Mouse (Mus musculus) C2C12 (cell line): ENCODE data around the gene Camk2n1. TPM values are rescaled to one million over a fixed set of nuclear protein-coding genes. Genes with fewer than 3 reads are reported as not detected.
A peak's percentile ranks its signal among the peaks of the same experiment; 100 is the strongest.

Source experiments
- H3K27me3 ChIP-seq: one replicate; pipeline ENCODE4 v1.6.1; 2011; ENCODE audit not compliant: control insufficient read depth, insufficient read depth, insufficient read length
- H3K36me3 ChIP-seq: one replicate; pipeline ENCODE4 v1.6.1; 2011; ENCODE audit not compliant: control insufficient read depth, insufficient read depth
- H3K4me3 ChIP-seq: one replicate; pipeline ENCODE4 v1.5.1; 2011; ENCODE audit warnings: mild to moderate bottlenecking, control low read depth; ENCODE audit not compliant: poor library complexity, insufficient read depth, severe bottlenecking
- H3K79me2 ChIP-seq: one replicate; pipeline ENCODE4 v1.6.1; 2011; ENCODE audit not compliant: control insufficient read depth, insufficient read depth
- H3K79me3 ChIP-seq: one replicate; pipeline ENCODE4 v1.6.1; 2011; ENCODE audit warnings: low read depth, control low read depth
- H3ac ChIP-seq: one replicate; pipeline ENCODE3; 2011; ENCODE audit warnings: low read depth; ENCODE audit not compliant: control insufficient read depth, insufficient read length
- CEBPB ChIP-seq: IDR thresholded peaks from one replicate; pipeline ENCODE4 v1.6.1; 2011; ENCODE audit warnings: low read depth, mild to moderate bottlenecking, control low read depth, moderate library complexity
- CTCF ChIP-seq: IDR thresholded peaks from one replicate; pipeline ENCODE4 v1.5.1; 2011; ENCODE audit not compliant: control insufficient read depth, insufficient read depth, insufficient read length
- FOSL1 ChIP-seq: IDR thresholded peaks from one replicate; pipeline ENCODE4 v1.8.0; 2011; ENCODE audit warnings: mild to moderate bottlenecking, low read length; ENCODE audit not compliant: poor library complexity, insufficient read depth, severe bottlenecking
- MAX ChIP-seq: IDR thresholded peaks from one replicate; pipeline ENCODE4 v1.6.1; 2011; ENCODE audit warnings: mild to moderate bottlenecking, control low read depth
- MYOD1 ChIP-seq: IDR thresholded peaks from one replicate; pipeline ENCODE4 v1.6.1; 2011; ENCODE audit warnings: low read depth; ENCODE audit not compliant: control insufficient read depth, insufficient read length
- MYOG ChIP-seq: IDR thresholded peaks from one replicate; pipeline ENCODE4 v1.6.1; 2011; ENCODE audit not compliant: control insufficient read depth, insufficient read length; ENCODE audit errors: extremely low read depth
- USF1 ChIP-seq: IDR thresholded peaks from one replicate; pipeline ENCODE4 v1.6.1; 2011; ENCODE audit warnings: low read depth, mild to moderate bottlenecking, control low read depth, moderate library complexity
- polyA plus RNA-seq: library from polyadenylated mRNA; unstranded; fragments of >200 nt; fragmentation: generic; extraction: Trizol; gene quantifications from one replicate; pipeline ENCODE4 v1.2.1, GENCODE M21; 2012; ENCODE audit warnings: missing spikeins

Gene Camk2n1
- polyA plus RNA-seq, 1 experiment: 0.48 TPM

DNA sequence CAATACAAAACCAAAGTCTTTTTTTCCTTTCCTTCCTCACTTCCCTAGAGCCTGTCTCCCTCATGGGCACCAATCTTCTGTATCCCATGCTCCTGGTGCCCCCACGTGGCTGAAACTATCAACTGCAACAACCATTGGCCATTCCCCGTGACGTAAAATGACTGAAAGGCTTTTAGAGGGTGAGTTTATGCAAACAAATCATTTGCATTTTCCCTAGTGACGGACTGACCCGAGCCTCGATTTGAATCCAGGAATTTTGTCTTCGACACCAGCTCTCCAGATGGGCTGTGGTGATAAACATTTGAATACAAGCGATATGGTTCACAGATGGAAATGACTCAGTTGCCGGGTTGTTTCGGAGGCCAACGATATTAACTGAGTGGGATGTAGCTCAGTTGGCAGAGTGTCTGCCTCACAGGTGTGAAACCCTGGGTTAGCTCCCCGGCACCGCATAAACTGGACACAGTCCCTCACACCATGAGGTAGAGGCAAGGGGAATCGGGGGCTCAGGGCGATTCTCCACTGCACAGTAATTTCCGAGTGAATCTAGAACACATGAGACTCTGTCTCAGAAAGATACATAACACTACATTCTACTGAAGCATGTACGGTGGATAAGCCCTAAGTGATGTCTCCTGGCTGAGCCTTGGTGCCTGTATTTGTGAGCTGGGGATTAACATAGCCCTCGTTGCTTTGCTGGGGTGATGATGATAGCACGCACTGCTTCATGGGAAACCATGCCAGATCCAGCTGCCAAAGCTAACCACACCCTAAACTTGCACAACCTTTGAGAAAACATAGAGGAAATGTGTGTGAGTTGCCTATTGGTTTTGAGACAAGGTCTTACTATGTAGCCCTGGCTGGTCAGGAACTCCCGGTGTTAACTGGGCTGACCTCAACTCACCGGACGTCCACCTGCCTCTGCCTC, 27.1 kb upstream of the Camk2n1 start:
- Histone ChIP-seq H3ac (no peak overlapping the region), H3K79me2 (no peaks in the 10 kb centered on the region), H3K36me3 (no peaks in the 10 kb centered on the region), H3K4me3 (no peak overlapping the region), H3K79me3 (no peaks in the 10 kb centered on the region), H3K27me3 (peaks cover 2% of the 10 kb centered on the region)
- TF ChIP-seq CTCF: peak; percentile 10
- no peak for TF ChIP-seq MYOD1

DNA sequence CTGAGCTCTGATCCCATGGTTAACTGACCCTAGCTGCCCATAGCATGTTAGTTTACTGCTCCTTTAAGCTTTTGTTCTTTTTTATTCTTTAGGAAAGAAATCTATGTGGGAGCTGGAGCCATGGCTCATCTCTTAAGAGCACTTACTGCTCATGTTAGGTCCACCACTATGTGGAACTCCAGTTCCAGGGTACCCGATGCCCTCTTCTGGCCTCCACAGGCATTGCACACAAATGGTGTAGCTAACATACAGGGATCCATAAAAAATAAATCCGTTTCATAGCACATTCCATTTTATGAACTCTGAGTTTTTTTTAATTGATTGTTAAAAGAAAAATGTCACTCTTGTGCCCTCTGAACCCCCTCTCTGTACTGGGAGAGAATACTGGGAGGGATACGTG, 24.3 kb upstream of the Camk2n1 start:
- no peak overlapping the region for H3ac ChIP-seq
- H3K36me3 ChIP-seq: no peaks in the 10 kb centered on the region
- no peak overlapping the region for H3K4me3 ChIP-seq
- TF ChIP-seq CEBPB (no peak), FOSL1 (no peak), CTCF (no peak), MYOG (no peak), MYOD1 (no peak), MAX (no peak), USF1 (no peak)
- peaks cover 1% of the 10 kb centered on the region for H3K79me3 ChIP-seq
- no peaks in the 10 kb centered on the region for H3K27me3 ChIP-seq
- H3K79me2 ChIP-seq: peaks cover 4% of the 10 kb centered on the region

DNA sequence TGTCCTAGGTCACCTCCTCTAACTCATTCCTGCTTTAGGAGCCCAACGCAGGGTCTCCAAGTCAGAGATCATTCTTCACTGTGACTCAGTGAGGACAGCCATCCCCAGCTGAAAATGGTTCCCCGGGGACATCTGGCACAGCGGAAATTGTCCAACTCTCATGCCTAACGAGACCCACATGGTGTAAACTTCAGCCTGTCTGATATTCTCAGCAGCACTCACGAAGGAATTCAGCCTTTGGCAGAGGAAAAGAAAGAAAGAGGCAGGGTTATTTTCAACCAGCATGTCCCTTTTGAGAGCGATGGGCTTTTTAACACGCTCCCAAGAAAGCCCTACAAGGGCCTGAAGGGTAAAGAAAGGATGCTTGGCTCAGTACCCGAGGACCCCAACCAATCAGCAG, 22.8 kb upstream of the Camk2n1 start:
- Histone ChIP-seq H3K36me3 (peaks cover 2% of the 10 kb centered on the region), H3K79me3 (peaks cover 12% of the 10 kb centered on the region), H3K27me3 (no peaks in the 10 kb centered on the region), H3K4me3 (no peak overlapping the region), H3ac (no peak overlapping the region), H3K79me2 (peaks cover 19% of the 10 kb centered on the region)
- TF ChIP-seq MYOG: no peak
- TF ChIP-seq MAX: no peak
- TF ChIP-seq CTCF: no peak

DNA sequence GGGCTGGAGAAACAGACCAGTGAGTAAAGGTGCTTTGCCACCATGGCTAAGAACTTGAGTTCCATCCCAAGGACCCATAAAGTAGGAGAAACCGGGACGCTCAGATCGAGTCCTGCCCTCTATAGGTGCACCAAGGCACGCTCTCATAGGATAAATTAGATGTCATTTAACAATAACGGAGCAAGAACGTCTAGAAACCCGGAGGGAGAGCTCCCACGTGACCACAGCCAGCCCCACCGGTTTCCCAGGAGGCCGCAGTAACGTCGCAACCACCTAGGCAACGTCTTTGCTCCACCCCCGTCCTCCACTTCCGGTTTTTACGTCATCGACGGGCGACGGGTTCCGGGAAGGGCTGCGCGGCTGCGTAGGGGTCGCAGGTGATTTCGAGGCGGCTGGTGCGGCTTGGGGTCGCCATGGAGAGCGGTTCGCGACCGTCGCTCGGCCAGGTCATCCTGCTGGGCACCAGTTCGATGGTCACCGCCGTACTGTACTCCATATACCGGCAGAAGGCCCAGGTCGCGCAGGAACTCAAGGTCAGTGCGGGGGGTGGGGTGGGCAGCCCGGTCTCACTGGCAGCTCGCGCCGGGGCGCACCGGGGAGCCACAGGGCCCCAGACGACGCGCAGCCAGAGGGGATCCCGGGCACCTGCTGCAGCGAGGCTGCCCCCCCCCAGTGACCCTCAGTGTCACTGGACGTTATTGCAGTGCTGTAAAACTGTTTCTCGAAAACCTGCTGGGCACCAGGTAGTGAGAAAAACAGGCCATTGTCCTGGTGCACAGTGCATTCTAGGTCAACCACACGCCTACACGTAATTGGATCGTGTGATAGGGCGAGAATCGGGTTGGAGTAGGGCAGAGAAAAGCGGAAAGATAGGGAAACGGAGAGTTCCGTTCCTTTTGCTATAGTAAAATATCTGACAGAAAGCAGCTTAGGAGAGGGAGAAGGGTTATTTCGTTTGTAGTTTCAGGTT, 19.5 kb upstream of the Camk2n1 start, which contains the start of gene Mul1:
TSS of gene Mul1 (plus strand) at position 325 of the 970 bp plus-strand sequence.
- Histone ChIP-seq H3K79me2 (peaks cover 23% of the 10 kb centered on the region), H3K4me3 (peak within 1 kb of the TSS; percentile 89), H3K79me3 (peaks cover 12% of the 10 kb centered on the region), H3ac (peak within 1 kb of the TSS; percentile 91), H3K36me3 (peaks cover 19% of the 10 kb centered on the region), H3K27me3 (no peaks in the 10 kb centered on the region)
- TF ChIP-seq MYOG (no peak), USF1 (peak; percentile 92), CEBPB (no peak), MAX (peak; percentile 26), FOSL1 (no peak), MYOD1 (no peak), CTCF (no peak)

DNA sequence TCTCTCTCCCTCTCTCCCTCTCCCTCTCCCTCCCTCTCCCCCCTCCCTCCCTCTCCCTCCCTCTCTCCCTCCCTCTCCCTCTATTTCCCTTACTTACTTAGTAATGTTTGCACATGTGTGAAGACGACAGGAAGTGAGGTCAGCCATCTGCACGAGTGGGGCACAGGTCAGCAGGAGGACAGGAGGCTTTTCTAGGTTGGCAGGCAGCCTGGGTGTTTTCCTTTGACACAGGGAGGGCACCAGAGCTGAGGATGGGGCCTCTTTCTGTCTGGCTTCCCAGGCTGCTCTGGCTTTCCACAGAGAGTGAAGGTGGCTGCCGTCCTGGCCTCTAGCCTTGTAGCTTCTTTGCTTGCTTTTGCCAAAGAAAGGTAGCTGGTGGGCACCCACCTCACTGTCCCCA, 14.1 kb upstream of the Camk2n1 start:
- H3K27me3 ChIP-seq: no peaks in the 10 kb centered on the region
- H3K36me3 ChIP-seq: peaks cover 25% of the 10 kb centered on the region
- H3K4me3 ChIP-seq: no peak overlapping the region
- peaks cover 7% of the 10 kb centered on the region for H3K79me3 ChIP-seq
- TF ChIP-seq MYOD1: no peak
- no peak for TF ChIP-seq MAX
- TF ChIP-seq FOSL1: no peak
- no peak for TF ChIP-seq CEBPB
- TF ChIP-seq CTCF: no peak
- no peak for TF ChIP-seq MYOG
- no peak for TF ChIP-seq USF1
- H3ac ChIP-seq: no peak overlapping the region
- H3K79me2 ChIP-seq: peaks cover 17% of the 10 kb centered on the region

DNA sequence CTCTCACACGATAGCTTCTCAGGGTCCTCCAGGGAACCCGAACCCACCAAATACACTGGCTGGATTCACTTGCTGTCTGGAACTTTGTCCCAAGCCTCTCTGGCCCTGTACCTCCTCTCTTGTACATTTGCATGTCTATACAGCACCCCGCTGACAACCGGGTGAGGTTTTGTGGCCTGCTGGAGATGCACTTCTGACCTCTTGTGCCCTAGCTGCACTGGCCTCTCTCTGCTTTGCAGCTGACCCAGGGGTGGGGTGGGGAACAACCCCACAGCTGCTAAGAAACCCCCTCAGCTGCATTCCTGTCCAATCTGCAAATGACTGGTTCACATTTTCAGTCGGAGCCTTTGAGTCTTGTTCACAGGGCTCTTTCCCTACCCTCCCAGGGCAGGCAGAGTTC, 9.2 kb upstream of the Camk2n1 start:
- Histone ChIP-seq H3K79me3 (no peaks in the 10 kb centered on the region), H3K36me3 (peaks cover 2% of the 10 kb centered on the region), H3K27me3 (no peaks in the 10 kb centered on the region), H3ac (no peak overlapping the region), H3K79me2 (no peaks in the 10 kb centered on the region), H3K4me3 (no peak overlapping the region)
- TF ChIP-seq MYOD1 (no peak), FOSL1 (no peak), MAX (no peak), USF1 (no peak), CTCF (no peak), MYOG (no peak), CEBPB (no peak)
